Mouse (Mus musculus) hindbrain, postnatal 0 days (tissue): ENCODE results near the gene Pla2g4b. TPM values are rescaled to one million over a fixed set of nuclear protein-coding genes. Genes with fewer than 3 reads are reported as not detected.

Experiments
- ATAC-seq: fragments of 200-750 bp; cut with Nextera tagmentation; 2 replicates; pipeline ENCODE4 v1.8.0; 2017; ENCODE audit warnings: mild to moderate bottlenecking, moderate TSS enrichment, moderate library complexity
- DNase-seq: peaks from one replicate; pipeline ENCODE4 v3.0.0-alpha.2; 2015; ENCODE audit warnings: low spot score
- H3K27ac ChIP-seq: fragments of 300-500 bp; sonication (generic); 2 replicates; pipeline ENCODE4 v1.5.1; 2014; ENCODE audit warnings: mild to moderate bottlenecking
- H3K27me3 ChIP-seq: fragments of 300-500 bp; sonication (generic); 2 replicates; pipeline ENCODE4 v1.6.1; 2014; ENCODE audit warnings: low read length, mixed read lengths; ENCODE audit not compliant: insufficient read depth
- H3K36me3 ChIP-seq: fragments of 300-500 bp; sonication (generic); 2 replicates; pipeline ENCODE4 v1.6.1; 2014; ENCODE audit warnings: low read length, mixed read lengths; ENCODE audit not compliant: insufficient read depth
- H3K4me1 ChIP-seq: fragments of 300-500 bp; sonication (generic); 2 replicates; pipeline ENCODE4 v1.6.1; 2014; ENCODE audit warnings: antibody characterized with exemption, low read length, mixed read lengths; ENCODE audit not compliant: insufficient read depth
- H3K4me2 ChIP-seq: fragments of 300-500 bp; sonication (generic); 2 replicates; pipeline ENCODE4 v1.6.1; 2014; ENCODE audit warnings: low read depth, mild to moderate bottlenecking, low read length, moderate library complexity, mixed read lengths
- H3K4me3 ChIP-seq: fragments of 300-500 bp; sonication (generic); 2 replicates; pipeline ENCODE4 v1.5.1; 2014; ENCODE audit warnings: low read length
- H3K9ac ChIP-seq: fragments of 300-500 bp; sonication (generic); replicated peaks from 2 replicates; pipeline ENCODE4 v1.6.1; 2014; ENCODE audit warnings: mild to moderate bottlenecking, low read length, moderate library complexity, mixed read lengths
- H3K9me3 ChIP-seq: fragments of 300-500 bp; sonication (generic); 2 replicates; pipeline ENCODE4 v1.6.1; 2016; ENCODE audit warnings: low read length, mixed read lengths
- CTCF ChIP-seq: IDR thresholded peaks from 2 replicates; pipeline ENCODE4 v1.5.1; 2016; ENCODE audit warnings: antibody characterized with exemption, control low read depth, low read depth
- WGBS: fragments of 180-500 bp; shearing (Covaris S2); extraction: QIAGEN DNeasy Blood & Tissue Kit; methylation state at CpG from one replicate; pipeline ENCODE4 v1.1.7; 2014; 5-methylcytosine and 5-hydroxymethylcytosine counted together
- polyA plus RNA-seq: library from polyadenylated mRNA; unstranded; fragments of >200 nt; fragmentation: Nextera tagmentation; extraction: Ambion mirVana; gene quantifications from 2 replicates; pipeline ENCODE4 v1.2.1, GENCODE M21; 2015
- total RNA-seq: library from RNA; depleted of rRNA; stranded (reverse); fragments of >200 nt; gene quantifications from 2 replicates; pipeline ENCODE4 v1.2.3, GENCODE M21; 2014; rRNA removed

Pla2g4b gene
- total RNA-seq: 5.5 and 12.3 TPM in 2 replicates
- 0.30 and 0.33 TPM in 2 replicates for polyA plus RNA-seq

DNA sequence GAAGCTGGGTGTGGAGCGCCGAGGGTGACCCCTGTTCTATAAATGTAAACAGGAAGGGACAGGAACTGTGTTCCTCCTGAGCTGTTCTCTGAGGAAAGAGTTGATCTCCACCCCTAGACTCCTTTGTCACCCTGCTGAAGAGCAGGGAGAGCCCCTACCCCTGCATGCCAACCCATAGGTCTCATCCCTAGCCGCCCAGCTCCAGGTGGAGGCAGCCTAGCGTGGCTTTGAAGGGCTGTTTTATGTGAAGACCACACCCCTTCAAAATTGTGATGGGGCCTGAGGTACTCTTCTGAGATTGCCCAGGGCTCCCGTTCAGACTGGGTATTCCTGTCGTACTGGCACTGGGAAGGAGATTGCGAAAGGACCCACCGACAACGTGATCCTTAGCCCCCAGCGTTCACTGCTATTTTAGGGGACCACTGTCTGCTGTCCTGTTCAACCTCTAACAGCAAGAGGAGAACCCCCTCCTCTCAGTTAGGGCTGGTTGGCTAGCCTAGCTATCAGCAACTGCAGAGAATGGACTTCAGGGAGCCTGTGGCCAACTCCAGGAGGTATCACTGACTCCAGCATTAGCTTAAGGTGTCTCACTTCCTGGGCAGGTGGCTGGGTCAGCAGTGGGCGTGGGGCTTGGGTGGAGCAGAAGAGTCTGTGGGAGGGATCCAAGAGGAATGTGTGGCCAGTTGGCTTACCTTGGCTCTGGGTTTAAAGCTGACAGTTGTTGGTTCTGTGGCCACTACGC, at the start of gene Pla2g4b:
Pla2g4b (plus strand) TSS at position 692 of the 742 bp plus-strand sequence.
- no peak within 1 kb of the TSS for H3K4me3 ChIP-seq
- peaks cover 7% of the 10 kb centered on the region; the same call in 1 of the 2 replicates for H3K4me1 ChIP-seq
- no peak within 1 kb of the TSS for H3K9ac ChIP-seq
- peaks cover 7% of the 10 kb centered on the region; the same call in 1 of the 2 replicates for H3K36me3 ChIP-seq
- no peak within 1 kb of the TSS for H3K4me2 ChIP-seq
- DNase-seq (no peak), ATAC-seq (no peak)
- 92% methylated on average over 12 of the region's 12 CpGs for WGBS
- H3K9me3 ChIP-seq: no peaks in the 10 kb centered on the region
- no peak within 1 kb of the TSS for H3K27ac ChIP-seq
- no peak for TF ChIP-seq CTCF
- H3K27me3 ChIP-seq: no peaks in the 10 kb centered on the region

DNA sequence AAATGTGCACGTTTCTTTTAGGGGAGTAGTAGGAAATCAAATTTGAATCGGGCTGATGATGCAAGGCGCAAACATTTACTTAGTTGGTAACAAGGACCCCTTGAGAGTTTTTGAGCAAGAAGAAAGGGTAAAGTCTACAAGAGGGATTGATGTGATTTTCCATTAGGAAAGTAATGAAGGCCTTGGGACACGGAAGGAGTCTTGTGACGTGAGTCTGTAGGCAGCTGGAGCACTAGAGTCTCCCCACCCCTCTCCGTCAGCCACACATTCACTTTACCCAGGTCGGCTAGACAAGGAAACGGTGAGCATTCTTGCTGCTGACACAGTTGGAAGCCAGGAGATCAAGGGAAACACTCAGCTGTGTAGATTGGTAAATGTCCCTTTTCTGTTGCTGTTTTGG, 47.3 kb upstream of the Pla2g4b start:
- Histone ChIP-seq H3K36me3 (0 out of 2 replicates have a peak, but pooled peaks cover 4% of the 10 kb centered on the region), H3K4me1 (no peaks in the 10 kb centered on the region), H3K4me2 (no peak overlapping the region), H3K4me3 (no peak overlapping the region), H3K9me3 (no peaks in the 10 kb centered on the region), H3K9ac (no peak overlapping the region), H3K27me3 (no peaks in the 10 kb centered on the region), H3K27ac (no peak overlapping the region)
- ATAC-seq: no peak
- no peak for TF ChIP-seq CTCF
- WGBS: 68% methylated on average over 8 of the region's 8 CpGs
- DNase-seq: no peak

GRCm38 (mm10) chr2:119986369-119986768, 46.8 kb upstream of the Pla2g4b start:
- TF ChIP-seq CTCF: no peak
- no peak overlapping the region for H3K9ac ChIP-seq
- H3K4me2 ChIP-seq: no peak overlapping the region
- 64% methylated on average over 6 of the region's 6 CpGs for WGBS
- no peak overlapping the region for H3K27ac ChIP-seq
- H3K9me3 ChIP-seq: no peaks in the 10 kb centered on the region
- DNase-seq: no peak
- no peak for ATAC-seq
- H3K4me3 ChIP-seq: no peak overlapping the region
- H3K4me1 ChIP-seq: no peaks in the 10 kb centered on the region
- no peaks in the 10 kb centered on the region for H3K27me3 ChIP-seq
- H3K36me3 ChIP-seq: 0 out of 2 replicates have a peak, but pooled peaks cover 4% of the 10 kb centered on the region

- no peak for DNase-seq
- Histone ChIP-seq H3K9ac (no peak overlapping the region), H3K36me3 (0 out of 2 replicates have a peak, but pooled peaks cover 4% of the 10 kb centered on the region), H3K4me3 (no peak overlapping the region), H3K4me2 (no peak overlapping the region), H3K4me1 (no peaks in the 10 kb centered on the region), H3K27me3 (no peaks in the 10 kb centered on the region), H3K9me3 (no peaks in the 10 kb centered on the region), H3K27ac (no peak overlapping the region)
- ATAC-seq: no peak
- WGBS: 98% methylated on average over 2 of the region's 2 CpGs
- no peak for TF ChIP-seq CTCF
Observed at GRCm38 (mm10) chr2:119987441-119987840, 45.8 kb upstream of the Pla2g4b start.

GRCm38 (mm10) chr2:119988952-119989351, 44.3 kb upstream of the Pla2g4b start:
- WGBS: 89% methylated on average over 4 of the region's 4 CpGs
- TF ChIP-seq CTCF: no peak
- H3K36me3 ChIP-seq: no peaks in the 10 kb centered on the region
- no peaks in the 10 kb centered on the region for H3K9me3 ChIP-seq
- ATAC-seq (no peak), DNase-seq (no peak)
- H3K27ac ChIP-seq: no peak overlapping the region
- H3K27me3 ChIP-seq: no peaks in the 10 kb centered on the region
- H3K4me2 ChIP-seq: no peak overlapping the region
- no peak overlapping the region for H3K9ac ChIP-seq
- no peaks in the 10 kb centered on the region for H3K4me1 ChIP-seq
- no peak overlapping the region for H3K4me3 ChIP-seq

- Histone ChIP-seq H3K27me3 (no peaks in the 10 kb centered on the region), H3K4me1 (no peaks in the 10 kb centered on the region), H3K36me3 (no peaks in the 10 kb centered on the region), H3K4me2 (no peak overlapping the region), H3K4me3 (no peak overlapping the region), H3K9ac (no peak overlapping the region), H3K27ac (no peak overlapping the region), H3K9me3 (no peaks in the 10 kb centered on the region)
- no peak for TF ChIP-seq CTCF
- 89% methylated on average over 6 of the region's 6 CpGs for WGBS
- ATAC-seq: no peak
- DNase-seq: no peak
Observed at GRCm38 (mm10) chr2:119990881-119991280, 42.3 kb upstream of the Pla2g4b start.

GRCm38 (mm10) chr2:119992349-119992748, 40.9 kb upstream of the Pla2g4b start:
- WGBS: 81% methylated on average over 2 of the region's 2 CpGs
- Histone ChIP-seq H3K27ac (no peak overlapping the region), H3K4me2 (no peak overlapping the region), H3K9ac (no peak overlapping the region), H3K4me3 (no peak overlapping the region), H3K9me3 (no peaks in the 10 kb centered on the region), H3K4me1 (no peaks in the 10 kb centered on the region), H3K27me3 (no peaks in the 10 kb centered on the region), H3K36me3 (no peaks in the 10 kb centered on the region)
- ATAC-seq (no peak), DNase-seq (no peak)
- no peak for TF ChIP-seq CTCF
